Mouse (Mus musculus): ENCODE measurements around the gene Dcdc2c. TPM values are rescaled to one million over a fixed set of nuclear protein-coding genes. Genes with fewer than 3 reads are reported as not detected.

Gene Dcdc2c
- polyA plus RNA-seq, 1 experiment from 2014 or later: not detected

- no peaks in the 10 kb centered on the region for H3K36me3 ChIP-seq (ENCODE audit: control insufficient read depth, insufficient read depth, low read length)
- WGBS: 81% methylated on average over 8 of the region's 8 CpGs
- H3K27ac ChIP-seq (ENCODE audit: low read depth, low read length): no peak within 1 kb of the TSS
- H3K9ac ChIP-seq (ENCODE audit: low read depth, low read length): no peak within 1 kb of the TSS
- no peak within 1 kb of the TSS for H3K4me3 ChIP-seq (ENCODE audit: low read depth, low read length)
- no peaks in the 10 kb centered on the region for H3K9me3 ChIP-seq (ENCODE audit: control insufficient read depth, low read length)
- ATAC-seq (replicated peaks; ENCODE audit: low FRiP score) (no peak), DNase-seq (ENCODE audit: low spot score) (no peak)
- no peak within 1 kb of the TSS for H3K4me2 ChIP-seq
- no peaks in the 10 kb centered on the region for H3K27me3 ChIP-seq (replicated peaks; ENCODE audit: control insufficient read depth, insufficient read depth, low read length)
- no peaks in the 10 kb centered on the region for H3K4me1 ChIP-seq (replicated peaks; ENCODE audit: control insufficient read depth, insufficient read depth, low read length)
These were observed 30.2 kb upstream of the Dcdc2c start, which contains the start of gene Allc for GRCm38 (mm10) chr12:28582423-28582822. TSS of gene Allc (minus strand) at chr12:28582523.

- Histone ChIP-seq H3K9ac (ENCODE audit: low read depth, low read length) (no peak overlapping the region), H3K4me3 (ENCODE audit: low read depth, low read length) (no peak overlapping the region), H3K27ac (ENCODE audit: low read depth, low read length) (no peak overlapping the region), H3K9me3 (ENCODE audit: control insufficient read depth, low read length) (no peaks in the 10 kb centered on the region), H3K4me2 (no peak overlapping the region), H3K36me3 (ENCODE audit: control insufficient read depth, insufficient read depth, low read length) (no peaks in the 10 kb centered on the region), H3K4me1 (replicated peaks; ENCODE audit: control insufficient read depth, insufficient read depth, low read length) (no peaks in the 10 kb centered on the region), H3K27me3 (replicated peaks; ENCODE audit: control insufficient read depth, insufficient read depth, low read length) (no peaks in the 10 kb centered on the region)
- ATAC-seq (replicated peaks; ENCODE audit: low FRiP score): no peak
- 39% methylated on average over 4 of the region's 4 CpGs for WGBS
- DNase-seq (ENCODE audit: low spot score): no peak
These were observed 26.9 kb upstream of the Dcdc2c start for GRCm38 (mm10) chr12:28579132-28579531.

GRCm38 (mm10) chr12:28578147-28578546, 25.9 kb upstream of the Dcdc2c start:
- no peaks in the 10 kb centered on the region for H3K9me3 ChIP-seq (ENCODE audit: control insufficient read depth, low read length)
- H3K4me1 ChIP-seq (replicated peaks; ENCODE audit: control insufficient read depth, insufficient read depth, low read length): no peaks in the 10 kb centered on the region
- DNase-seq (ENCODE audit: low spot score) (no peak), ATAC-seq (replicated peaks; ENCODE audit: low FRiP score) (no peak)
- H3K4me2 ChIP-seq: no peak overlapping the region
- H3K27ac ChIP-seq (ENCODE audit: low read depth, low read length): no peak overlapping the region
- no peaks in the 10 kb centered on the region for H3K36me3 ChIP-seq (ENCODE audit: control insufficient read depth, insufficient read depth, low read length)
- WGBS: 58% methylated on average over 3 of the region's 3 CpGs
- H3K4me3 ChIP-seq (ENCODE audit: low read depth, low read length): no peak overlapping the region
- H3K9ac ChIP-seq (ENCODE audit: low read depth, low read length): no peak overlapping the region
- H3K27me3 ChIP-seq (replicated peaks; ENCODE audit: control insufficient read depth, insufficient read depth, low read length): no peaks in the 10 kb centered on the region

GRCm38 (mm10) chr12:28575366-28576070, 23.3 kb upstream of the Dcdc2c start:
- H3K4me2 ChIP-seq: no peak overlapping the region
- no peaks in the 10 kb centered on the region for H3K4me1 ChIP-seq (replicated peaks; ENCODE audit: control insufficient read depth, insufficient read depth, low read length)
- no peak overlapping the region for H3K27ac ChIP-seq (ENCODE audit: low read depth, low read length)
- no peak overlapping the region for H3K4me3 ChIP-seq (ENCODE audit: low read depth, low read length)
- 61% methylated on average over 6 of the region's 6 CpGs for WGBS
- H3K9me3 ChIP-seq (ENCODE audit: control insufficient read depth, low read length): no peaks in the 10 kb centered on the region
- DNase-seq (ENCODE audit: low spot score) (no peak), ATAC-seq (replicated peaks; ENCODE audit: low FRiP score) (no peak)
- H3K27me3 ChIP-seq (replicated peaks; ENCODE audit: control insufficient read depth, insufficient read depth, low read length): no peaks in the 10 kb centered on the region
- no peaks in the 10 kb centered on the region for H3K36me3 ChIP-seq (ENCODE audit: control insufficient read depth, insufficient read depth, low read length)
- no peak overlapping the region for H3K9ac ChIP-seq (ENCODE audit: low read depth, low read length)

GRCm38 (mm10) chr12:28572241-28572640, 20.0 kb upstream of the Dcdc2c start:
- Histone ChIP-seq H3K27me3 (replicated peaks; ENCODE audit: control insufficient read depth, insufficient read depth, low read length) (no peaks in the 10 kb centered on the region), H3K27ac (ENCODE audit: low read depth, low read length) (no peak overlapping the region), H3K4me3 (ENCODE audit: low read depth, low read length) (no peak overlapping the region), H3K9ac (ENCODE audit: low read depth, low read length) (no peak overlapping the region), H3K4me2 (no peak overlapping the region), H3K9me3 (ENCODE audit: control insufficient read depth, low read length) (no peaks in the 10 kb centered on the region), H3K4me1 (replicated peaks; ENCODE audit: control insufficient read depth, insufficient read depth, low read length) (no peaks in the 10 kb centered on the region), H3K36me3 (ENCODE audit: control insufficient read depth, insufficient read depth, low read length) (no peaks in the 10 kb centered on the region)
- WGBS: 84% methylated on average over 2 of the region's 2 CpGs
- DNase-seq (ENCODE audit: low spot score): no peak
- ATAC-seq (replicated peaks; ENCODE audit: low FRiP score): no peak

- H3K9ac ChIP-seq (ENCODE audit: low read depth, low read length): no peak overlapping the region
- no peak overlapping the region for H3K27ac ChIP-seq (ENCODE audit: low read depth, low read length)
- no peak for ATAC-seq (replicated peaks; ENCODE audit: low FRiP score)
- no peak for DNase-seq (ENCODE audit: low spot score)
- no peaks in the 10 kb centered on the region for H3K4me1 ChIP-seq (replicated peaks; ENCODE audit: control insufficient read depth, insufficient read depth, low read length)
- H3K27me3 ChIP-seq (replicated peaks; ENCODE audit: control insufficient read depth, insufficient read depth, low read length): no peaks in the 10 kb centered on the region
- H3K36me3 ChIP-seq (ENCODE audit: control insufficient read depth, insufficient read depth, low read length): no peaks in the 10 kb centered on the region
- 54% methylated on average over 18 of the region's 18 CpGs for WGBS
- H3K4me3 ChIP-seq (ENCODE audit: low read depth, low read length): no peak overlapping the region
- H3K4me2 ChIP-seq: peak overlapping the region; percentile 20
- H3K9me3 ChIP-seq (ENCODE audit: control insufficient read depth, low read length): no peaks in the 10 kb centered on the region
These were observed 424 bp downstream of the Dcdc2c start for GRCm38 (mm10) chr12:28551775-28552174.

GRCm38 (mm10) chr12:28548887-28549286, 3.3 kb downstream of the Dcdc2c start:
- H3K4me1 ChIP-seq (replicated peaks; ENCODE audit: control insufficient read depth, insufficient read depth, low read length): no peaks in the 10 kb centered on the region
- H3K9me3 ChIP-seq (ENCODE audit: control insufficient read depth, low read length): no peaks in the 10 kb centered on the region
- H3K4me2 ChIP-seq: no peak overlapping the region
- no peak overlapping the region for H3K4me3 ChIP-seq (ENCODE audit: low read depth, low read length)
- ATAC-seq (replicated peaks; ENCODE audit: low FRiP score) (no peak), DNase-seq (ENCODE audit: low spot score) (no peak)
- H3K9ac ChIP-seq (ENCODE audit: low read depth, low read length): no peak overlapping the region
- H3K27ac ChIP-seq (ENCODE audit: low read depth, low read length): no peak overlapping the region
- 59% methylated on average over 4 of the region's 4 CpGs for WGBS
- no peaks in the 10 kb centered on the region for H3K36me3 ChIP-seq (ENCODE audit: control insufficient read depth, insufficient read depth, low read length)
- no peaks in the 10 kb centered on the region for H3K27me3 ChIP-seq (replicated peaks; ENCODE audit: control insufficient read depth, insufficient read depth, low read length)

- Histone ChIP-seq H3K27me3 (replicated peaks; ENCODE audit: control insufficient read depth, insufficient read depth, low read length) (no peaks in the 10 kb centered on the region), H3K4me2 (no peak overlapping the region), H3K9me3 (ENCODE audit: control insufficient read depth, low read length) (no peaks in the 10 kb centered on the region), H3K27ac (ENCODE audit: low read depth, low read length) (no peak overlapping the region), H3K9ac (ENCODE audit: low read depth, low read length) (no peak overlapping the region), H3K4me3 (ENCODE audit: low read depth, low read length) (no peak overlapping the region), H3K36me3 (ENCODE audit: control insufficient read depth, insufficient read depth, low read length) (no peaks in the 10 kb centered on the region), H3K4me1 (replicated peaks; ENCODE audit: control insufficient read depth, insufficient read depth, low read length) (no peaks in the 10 kb centered on the region)
- ATAC-seq (replicated peaks; ENCODE audit: low FRiP score): no peak
- DNase-seq (ENCODE audit: low spot score): no peak
- WGBS: 48% methylated on average over 1 of the region's 1 CpGs
These were observed 37.9 kb downstream of the Dcdc2c start for GRCm38 (mm10) chr12:28514264-28514775.

- H3K27me3 ChIP-seq (replicated peaks; ENCODE audit: control insufficient read depth, insufficient read depth, low read length): no peaks in the 10 kb centered on the region
- H3K9ac ChIP-seq (ENCODE audit: low read depth, low read length): no peak overlapping the region
- ATAC-seq (replicated peaks; ENCODE audit: low FRiP score): no peak
- H3K4me2 ChIP-seq: no peak overlapping the region
- 47% methylated on average over 5 of the region's 5 CpGs for WGBS
- no peaks in the 10 kb centered on the region for H3K4me1 ChIP-seq (replicated peaks; ENCODE audit: control insufficient read depth, insufficient read depth, low read length)
- no peak for DNase-seq (ENCODE audit: low spot score)
- no peaks in the 10 kb centered on the region for H3K36me3 ChIP-seq (ENCODE audit: control insufficient read depth, insufficient read depth, low read length)
- no peak overlapping the region for H3K27ac ChIP-seq (ENCODE audit: low read depth, low read length)
- no peaks in the 10 kb centered on the region for H3K9me3 ChIP-seq (ENCODE audit: control insufficient read depth, low read length)
- no peak overlapping the region for H3K4me3 ChIP-seq (ENCODE audit: low read depth, low read length)
These were observed 42.4 kb downstream of the Dcdc2c start for GRCm38 (mm10) chr12:28509699-28510280.
